ENCODE assay signal across 15 mouse cellular contexts in the genomic region with DNA sequence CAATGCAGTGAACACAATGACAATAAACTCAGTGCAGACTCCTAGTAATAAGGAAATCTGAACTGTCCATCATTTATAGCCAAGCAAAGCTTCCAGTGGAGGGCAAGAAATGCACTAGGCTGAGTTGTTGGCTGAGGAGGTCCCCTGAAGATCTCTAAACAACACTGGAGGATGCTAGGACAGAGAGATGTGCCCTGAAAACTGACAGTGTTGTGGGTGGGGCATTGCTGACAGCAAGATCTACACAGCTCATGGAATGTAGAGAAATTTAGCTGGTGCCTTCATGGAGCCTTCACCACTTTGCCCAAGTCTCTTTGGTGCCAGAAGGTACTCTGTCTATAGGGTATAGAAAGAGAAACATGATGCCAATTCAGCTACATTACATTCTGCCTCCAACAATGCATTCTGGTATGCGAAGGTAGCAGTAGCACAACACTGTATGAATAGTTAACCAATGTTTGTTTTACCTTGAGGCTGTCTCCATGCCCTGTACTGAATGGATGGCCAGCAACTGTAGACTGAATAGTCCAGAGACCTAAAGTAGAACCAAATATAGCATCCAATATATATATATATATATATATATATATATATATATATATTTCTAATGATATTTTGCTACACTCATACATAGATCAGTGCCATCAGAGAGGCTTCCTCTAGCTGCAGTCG.
DNase-seq lines count a peak whose midpoint lies in the region; ATAC-seq and TF ChIP-seq lines count a peak whose summit lies in the region.
"Had no signal": no experiment of that assay in that cellular context is flagged by ENCODE, and none has a peak within 500 bp of the region (broad histone marks: within the 10 kb centered on the region; RNA-seq: fewer than 3 reads in every experiment).

No protein-coding gene starts in this region.

- no peak for TF ChIP-seq EP300 in liver, postnatal 0 days (IDR thresholded peaks at IDR 0.05; ENCODE audit: low read depth)

- no peak overlapping the region for H3K4me3 ChIP-seq in hindbrain, embryonic 11.5 days (ENCODE audit: low read depth, low read length)
- no peak overlapping the region for H3K4me3 ChIP-seq in hindbrain, postnatal 0 days (ENCODE audit: low read length)
- H3K4me3 ChIP-seq in liver, embryonic 11.5 days (ENCODE audit: low read depth, low read length), result no peak overlapping the region
- H3K4me3 ChIP-seq in liver, postnatal 0 days (ENCODE audit: low read depth, low read length), result no peak overlapping the region
- H3K4me3 ChIP-seq in midbrain, embryonic 14.5 days (replicated peaks; ENCODE audit: low read depth, low read length), result no peak overlapping the region
- H3K4me3 ChIP-seq: heart, embryonic 15.5 days had no signal

- H3K27me3 ChIP-seq in hindbrain, embryonic 11.5 days (ENCODE audit: control insufficient read depth, insufficient read depth, low read length), result no peaks in the 10 kb centered on the region
- H3K27me3 ChIP-seq in hindbrain, postnatal 0 days (ENCODE audit: insufficient read depth, low read length), result no peaks in the 10 kb centered on the region
- H3K27me3 ChIP-seq in liver, embryonic 11.5 days (replicated peaks; ENCODE audit: control insufficient read depth, insufficient read depth, low read length), result no peaks in the 10 kb centered on the region
- H3K27me3 ChIP-seq in liver, postnatal 0 days (ENCODE audit: insufficient read depth, low read length), result no peaks in the 10 kb centered on the region
- H3K27me3 ChIP-seq in midbrain, embryonic 14.5 days (ENCODE audit: control insufficient read depth, insufficient read depth, low read length), result no peaks in the 10 kb centered on the region
- H3K27me3 ChIP-seq: heart, embryonic 15.5 days had no signal

- no peak for DNase-seq in hindbrain, embryonic 11.5 days (ENCODE audit: low spot score)
- DNase-seq in hindbrain, postnatal 0 days (ENCODE audit: low spot score), result no peak
- DNase-seq in liver, embryonic 11.5 days (ENCODE audit: low spot score), result no peak
- no peak for DNase-seq in liver, postnatal 0 days
- DNase-seq in midbrain, embryonic 14.5 days, result no peak
- no peak for DNase-seq in right cerebral cortex, postnatal 14 days
- DNase-seq in adrenal gland, postnatal 25 days, result no peak
- DNase-seq: cerebellum, postnatal 10 days; embryo, embryonic 11 days; kidney, postnatal 4 days; lung, adult 2 months; right cerebral cortex, postnatal 4 days; thymus, adult 2 months had no signal

- H3K36me3 ChIP-seq in hindbrain, embryonic 11.5 days (ENCODE audit: control insufficient read depth, insufficient read depth, low read length), result no peaks in the 10 kb centered on the region; the same call in 1 of the 2 replicates
- H3K36me3 ChIP-seq in hindbrain, postnatal 0 days (ENCODE audit: insufficient read depth, low read length), result no peaks in the 10 kb centered on the region
- H3K36me3 ChIP-seq in liver, embryonic 11.5 days (ENCODE audit: control insufficient read depth, insufficient read depth, low read length), result no peaks in the 10 kb centered on the region
- H3K36me3 ChIP-seq in liver, postnatal 0 days (replicated peaks; ENCODE audit: insufficient read depth, low read length), result no peaks in the 10 kb centered on the region
- no peaks in the 10 kb centered on the region for H3K36me3 ChIP-seq in midbrain, embryonic 14.5 days (ENCODE audit: control insufficient read depth, insufficient read depth, low read length)
- H3K36me3 ChIP-seq: heart, embryonic 15.5 days had no signal

- H3K4me2 ChIP-seq in hindbrain, embryonic 11.5 days (replicated peaks; ENCODE audit: low read depth, low read length), result no peak overlapping the region
- H3K4me2 ChIP-seq in hindbrain, postnatal 0 days (ENCODE audit: low read depth, low read length), result no peak overlapping the region
- no peak overlapping the region for H3K4me2 ChIP-seq in liver, embryonic 11.5 days
- H3K4me2 ChIP-seq in liver, postnatal 0 days (ENCODE audit: low read depth, low read length), result no peak overlapping the region
- no peak overlapping the region for H3K4me2 ChIP-seq in midbrain, embryonic 14.5 days (ENCODE audit: low read length)
- H3K4me2 ChIP-seq: heart, embryonic 15.5 days had no signal

- H3K27ac ChIP-seq in hindbrain, embryonic 11.5 days (ENCODE audit: low read depth, low read length), result no peak overlapping the region
- H3K27ac ChIP-seq in hindbrain, postnatal 0 days, result no peak overlapping the region
- H3K27ac ChIP-seq in liver, embryonic 11.5 days (ENCODE audit: low read depth, low read length), result no peak overlapping the region
- H3K27ac ChIP-seq in liver, postnatal 0 days (ENCODE audit: low read depth), result no peak overlapping the region
- H3K27ac ChIP-seq in midbrain, embryonic 14.5 days (replicated peaks; ENCODE audit: low read depth, low read length), result no peak overlapping the region
- H3K27ac ChIP-seq: heart, embryonic 15.5 days had no signal

- no peak for TF ChIP-seq CTCF in hindbrain, postnatal 0 days (IDR thresholded peaks at IDR 0.05; ENCODE audit: low read depth)
- no peak for TF ChIP-seq CTCF in liver, postnatal 0 days (IDR thresholded peaks at IDR 0.05; ENCODE audit: low read depth)

- H3K9me3 ChIP-seq in hindbrain, embryonic 11.5 days (ENCODE audit: control insufficient read depth, low read length), result peaks cover 33% of the 10 kb centered on the region
- H3K9me3 ChIP-seq in hindbrain, postnatal 0 days (ENCODE audit: low read length), result peaks cover 58% of the 10 kb centered on the region
- H3K9me3 ChIP-seq in liver, embryonic 11.5 days (ENCODE audit: control insufficient read depth, low read length), result peaks cover 39% of the 10 kb centered on the region
- peaks cover 11% of the 10 kb centered on the region for H3K9me3 ChIP-seq in liver, postnatal 0 days (ENCODE audit: low read length)
- H3K9me3 ChIP-seq in midbrain, embryonic 14.5 days (ENCODE audit: control insufficient read depth, low read length), result peaks cover 68% of the 10 kb centered on the region

- WGBS in hindbrain, embryonic 11.5 days, result 64% methylated on average over 2 of the region's 2 CpGs
- WGBS in hindbrain, postnatal 0 days, result 57% methylated on average over 2 of the region's 2 CpGs
- 49% methylated on average over 2 of the region's 2 CpGs for WGBS in liver, embryonic 11.5 days
- WGBS in liver, postnatal 0 days (ENCODE audit: insufficient replicate concordance), result 41% methylated on average over 2 of the region's 2 CpGs
- 56% methylated on average over 2 of the region's 2 CpGs for WGBS in midbrain, embryonic 14.5 days

- peak; percentile 20; the same call in 1 of the 2 replicates for ATAC-seq in hindbrain, embryonic 11.5 days (ENCODE audit: low FRiP score)
- no peak for ATAC-seq in hindbrain, postnatal 0 days
- peak; percentile 26; the same call in 1 of the 2 replicates for ATAC-seq in liver, embryonic 11.5 days (replicated peaks; ENCODE audit: low FRiP score)
- ATAC-seq in liver, postnatal 0 days, result no peak
- peak; percentile 14 to 52; a peak in 1 of 4 replicates for ATAC-seq in hematopoietic stem cell, adult 5-6 weeks (replicated peaks in 1 of 2; ENCODE audit: insufficient read depth in 1 of 2, low FRiP score in 2 of 2, low TSS enrichment in 1 of 2, low read depth in 1 of 2, poor library complexity in 2 of 2, severe bottlenecking in 2 of 2)
- peak; percentile 21 for ATAC-seq in midbrain, embryonic 14.5 days (ENCODE audit: low FRiP score, low TSS enrichment)

- no peaks in the 10 kb centered on the region for H3K4me1 ChIP-seq in hindbrain, embryonic 11.5 days (replicated peaks; ENCODE audit: control insufficient read depth, insufficient read depth, low read length)
- no peaks in the 10 kb centered on the region for H3K4me1 ChIP-seq in hindbrain, postnatal 0 days (ENCODE audit: insufficient read depth, low read length)
- no peaks in the 10 kb centered on the region for H3K4me1 ChIP-seq in liver, embryonic 11.5 days (replicated peaks; ENCODE audit: control insufficient read depth, insufficient read depth, low read length)
- H3K4me1 ChIP-seq in liver, postnatal 0 days (ENCODE audit: insufficient read depth), result no peaks in the 10 kb centered on the region
- H3K4me1 ChIP-seq in midbrain, embryonic 14.5 days (ENCODE audit: control insufficient read depth, insufficient read depth, low read length), result no peaks in the 10 kb centered on the region
- H3K4me1 ChIP-seq: heart, embryonic 15.5 days had no signal

- H3K9ac ChIP-seq in hindbrain, embryonic 11.5 days (ENCODE audit: low read depth, low read length), result no peak overlapping the region
- no peak overlapping the region for H3K9ac ChIP-seq in hindbrain, postnatal 0 days (replicated peaks; ENCODE audit: low read length)
- no peak overlapping the region for H3K9ac ChIP-seq in liver, embryonic 11.5 days (ENCODE audit: low read depth, low read length)
- no peak overlapping the region for H3K9ac ChIP-seq in liver, postnatal 0 days (replicated peaks)
- no peak overlapping the region for H3K9ac ChIP-seq in midbrain, embryonic 14.5 days (replicated peaks; ENCODE audit: low read length)
- H3K9ac ChIP-seq: heart, embryonic 15.5 days had no signal

Comparison
In these comparisons a context has a peak if more than half of its experiments do, and no peak if none do; other contexts are left out.
1. ATAC-seq: peak in hindbrain, embryonic 11.5 days (single experiment), liver, embryonic 11.5 days (single experiment), hematopoietic stem cell, adult 5-6 weeks (2 of 2) and midbrain, embryonic 14.5 days (single experiment); none in hindbrain, postnatal 0 days (single experiment) and liver, postnatal 0 days (single experiment).